Mouse (Mus musculus): ENCODE measurements around the gene Edc3. TPM values are rescaled to one million over a fixed set of nuclear protein-coding genes. Genes with fewer than 3 reads are reported as not detected.

The Edc3 gene
- 10 to 100 TPM; 29.6 to 35.3 TPM for polyA plus RNA-seq (2017; shearing (Covaris generic))

GRCm38 (mm10) chr9:57708068-57708719 is at the start of gene Edc3:
TSS of gene Edc3 (plus strand) at chr9:57708540.

GRCm38 (mm10) chr9:57683520-57683919 is 24.8 kb upstream of the Edc3 start, which contains the start of gene Cyp1a2:
TSS of gene Cyp1a2 (minus strand) at chr9:57683703.

GRCm38 (mm10) chr9:57687751-57688150 is 20.6 kb upstream of the Edc3 start, which contains the start of gene Cyp1a1:
TSS of gene Cyp1a1 (plus strand) at chr9:57687928.

GRCm38 (mm10) chr9:57765364-57766351 is 57.3 kb downstream of the Edc3 start, which contains the start of gene Clk3:
TSS of gene Clk3 (minus strand) at chr9:57765860.

Other genes starting within 250 kb of the Edc3 start
- under 1 TPM; 0.33 to 0.98 TPM for gene Scamp5, start 240.5 kb upstream of the Edc3 start, polyA plus RNA-seq (2017; shearing (Covaris generic))
- under 1 TPM in 1 of 2 experiments, not detected in 1; 0.60 TPM for gene Rpp25, start 204.5 kb upstream of the Edc3 start, polyA plus RNA-seq (2017; shearing (Covaris generic))
- 100 to 1,000 TPM; 396 to 442 TPM for gene Cox5a, start 187.3 kb upstream of the Edc3 start, polyA plus RNA-seq (2017; shearing (Covaris generic))
- gene Fam219b, start 171.0 kb upstream of the Edc3 start, polyA plus RNA-seq (2017; shearing (Covaris generic)) = 10 to 100 TPM; 12.0 to 14.5 TPM
- gene Mpi, start 155.8 kb upstream of the Edc3 start, polyA plus RNA-seq (2017; shearing (Covaris generic)) = 10 to 100 TPM; 14.9 to 24.7 TPM
- 100 to 1,000 TPM; 104 to 111 TPM for gene Scamp2, start 147.6 kb upstream of the Edc3 start, polyA plus RNA-seq (2017; shearing (Covaris generic))
- 10 to 100 TPM; 72.8 to 93.8 TPM for gene Ulk3, start 119.1 kb upstream of the Edc3 start, polyA plus RNA-seq (2017; shearing (Covaris generic))
- gene Cplx3, start 102.3 kb upstream of the Edc3 start, polyA plus RNA-seq (2017; shearing (Covaris generic)) = not detected
- under 1 TPM; 0.18 to 0.60 TPM for gene Lman1l, start 87.8 kb upstream of the Edc3 start, polyA plus RNA-seq (2017; shearing (Covaris generic))
- 100 to 1,000 TPM; 170 to 201 TPM for gene Csk, start 54.9 kb upstream of the Edc3 start, polyA plus RNA-seq (2017; shearing (Covaris generic))
- under 1 TPM in 1 of 2 experiments, not detected in 1; 0.12 TPM for gene Cyp1a2, start 24.8 kb upstream of the Edc3 start, polyA plus RNA-seq (2017; shearing (Covaris generic))
- under 1 TPM in 1 of 2 experiments, not detected in 1; 0.32 TPM for gene Cyp1a1, start 20.6 kb upstream of the Edc3 start, polyA plus RNA-seq (2017; shearing (Covaris generic))
- gene Clk3, start 57.3 kb downstream of the Edc3 start, polyA plus RNA-seq (2017; shearing (Covaris generic)) = 100 to 1,000 TPM; 118 to 137 TPM
- 10 to 100 TPM; 29.7 to 43.5 TPM for gene Arid3b, start 128.3 kb downstream of the Edc3 start, polyA plus RNA-seq (2017; shearing (Covaris generic))
- gene Ubl7, start 202.4 kb downstream of the Edc3 start, polyA plus RNA-seq (2017; shearing (Covaris generic)) = 100 to 1,000 TPM; 113 to 114 TPM
- gene Sema7a, start 231.6 kb downstream of the Edc3 start, polyA plus RNA-seq (2017; shearing (Covaris generic)) = 1 to 10 TPM in 1 of 2 experiments, under 1 TPM in 1; 0.36 to 1.3 TPM

Measured in activated CD4-positive, CD25-positive, alpha-beta regulatory T cell (primary cell).